Mouse (Mus musculus) liver, postnatal 0 days (tissue): ENCODE results near the gene Padi2. TPM values are rescaled to one million over a fixed set of nuclear protein-coding genes. Genes with fewer than 3 reads are reported as not detected.

ENCODE experiments used
- ATAC-seq: fragments of 200-750 bp; cut with Nextera tagmentation; 2 replicates; pipeline ENCODE4 v1.8.0; 2017; ENCODE audit warnings: mild to moderate bottlenecking, moderate library complexity
- DNase-seq: peaks from one replicate; pipeline ENCODE4 v3.0.0-alpha.2; 2016
- H3K27ac ChIP-seq: fragments of 300-500 bp; sonication (generic); 2 replicates; pipeline ENCODE4 v1.5.1; 2014; ENCODE audit warnings: antibody characterized with exemption, moderate library complexity, mild to moderate bottlenecking, low read depth
- H3K27me3 ChIP-seq: fragments of 300-500 bp; sonication (generic); 2 replicates; pipeline ENCODE4 v1.6.1; 2014; ENCODE audit warnings: low read length, control low read depth, mixed read lengths; ENCODE audit not compliant: insufficient read depth
- H3K36me3 ChIP-seq: fragments of 300-500 bp; sonication (generic); replicated peaks from 2 replicates; pipeline ENCODE4 v1.6.1; 2014; ENCODE audit warnings: mild to moderate bottlenecking, control low read depth, low read length, moderate library complexity, mixed read lengths; ENCODE audit not compliant: insufficient read depth
- H3K4me1 ChIP-seq: fragments of 300-500 bp; sonication (generic); 2 replicates; pipeline ENCODE4 v1.6.1; 2014; ENCODE audit warnings: antibody characterized with exemption, mild to moderate bottlenecking, control low read depth; ENCODE audit not compliant: insufficient read depth
- H3K4me2 ChIP-seq: fragments of 300-500 bp; sonication (generic); 2 replicates; pipeline ENCODE4 v1.6.1; 2014; ENCODE audit warnings: low read depth, mild to moderate bottlenecking, low read length, moderate library complexity, mixed read lengths
- H3K4me3 ChIP-seq: fragments of 300-500 bp; sonication (generic); 2 replicates; pipeline ENCODE4 v1.5.1; 2014; ENCODE audit warnings: low read depth, low read length
- H3K9ac ChIP-seq: fragments of 300-500 bp; sonication (generic); replicated peaks from 2 replicates; pipeline ENCODE4 v1.6.1; 2014; ENCODE audit warnings: mild to moderate bottlenecking, moderate library complexity
- H3K9me3 ChIP-seq: fragments of 300-500 bp; sonication (generic); 2 replicates; pipeline ENCODE4 v1.6.1; 2016; ENCODE audit warnings: mild to moderate bottlenecking, control low read depth, low read length, mixed read lengths
- CTCF ChIP-seq: sonication (generic); IDR thresholded peaks from 2 replicates; pipeline ENCODE4 v1.5.1; 2016; ENCODE audit warnings: antibody characterized with exemption, low read depth
- EP300 ChIP-seq: IDR thresholded peaks from 2 replicates; pipeline ENCODE4 v1.6.1; 2016; ENCODE audit warnings: antibody characterized with exemption, low read depth, mild to moderate bottlenecking
- WGBS: fragments of 180-500 bp; shearing (Covaris S2); extraction: QIAGEN DNeasy Blood & Tissue Kit; methylation state at CpG from one replicate; pipeline ENCODE4 v1.1.7; 2014; ENCODE audit not compliant: insufficient replicate concordance; 5-methylcytosine and 5-hydroxymethylcytosine counted together
- polyA plus RNA-seq: library from polyadenylated mRNA; unstranded; fragments of >200 nt; fragmentation: Nextera tagmentation; extraction: Ambion mirVana; gene quantifications from 2 replicates; pipeline ENCODE4 v1.2.1, GENCODE M21; 2015

Padi2 gene
- polyA plus RNA-seq, 1 experiment from 2014 or later: 2.1 TPM

- no peaks in the 10 kb centered on the region for H3K9me3 ChIP-seq
- DNase-seq (peak; percentile 95), ATAC-seq (peak; percentile 93)
- peak within 1 kb of the TSS; percentile 91 for H3K27ac ChIP-seq
- peaks cover under 1% of the 10 kb centered on the region; the same call in 1 of the 2 replicates for H3K36me3 ChIP-seq
- H3K9ac ChIP-seq: peak within 1 kb of the TSS; percentile 88
- WGBS: 3% methylated on average over 37 of the region's 37 CpGs
- H3K4me1 ChIP-seq: peaks cover 32% of the 10 kb centered on the region
- H3K4me3 ChIP-seq: peak within 1 kb of the TSS; percentile 89
- peaks cover 9% of the 10 kb centered on the region; the same call in 1 of the 2 replicates for H3K27me3 ChIP-seq
- TF ChIP-seq EP300 (peak; percentile 38; the same call in 1 of the 2 replicates), CTCF (0 out of 2 replicates have a peak, but pooled peaks have one; percentile 6)
- peak within 1 kb of the TSS; percentile 83 for H3K4me2 ChIP-seq
These were observed 54.8 kb downstream of the Padi2 start, which contains the start of gene Sdhb for GRCm38 (mm10) chr4:140960781-140961466. Sdhb (plus strand) TSS chr4:140961203.

- H3K27me3 ChIP-seq: peaks cover 9% of the 10 kb centered on the region; the same call in 1 of the 2 replicates
- TF ChIP-seq CTCF: no peak
- TF ChIP-seq EP300: no peak
- peaks cover 32% of the 10 kb centered on the region for H3K4me1 ChIP-seq
- no peak for DNase-seq
- peak overlapping the region; percentile 91 for H3K27ac ChIP-seq
- peak; percentile 14 for ATAC-seq
- peaks cover 7% of the 10 kb centered on the region; the same call in 1 of the 2 replicates for H3K36me3 ChIP-seq
- 2% methylated on average over 37 of the region's 38 CpGs for WGBS
- peak overlapping the region; percentile 88 for H3K9ac ChIP-seq
- peak overlapping the region; percentile 83 for H3K4me2 ChIP-seq
- H3K4me3 ChIP-seq: peak overlapping the region; percentile 89
- no peaks in the 10 kb centered on the region for H3K9me3 ChIP-seq
These were observed 55.5 kb downstream of the Padi2 start for GRCm38 (mm10) chr4:140961467-140962206.

- peaks cover 12% of the 10 kb centered on the region; the same call in 1 of the 2 replicates for H3K36me3 ChIP-seq
- H3K9me3 ChIP-seq: no peaks in the 10 kb centered on the region
- DNase-seq (no peak), ATAC-seq (no peak)
- WGBS: 42% methylated on average over 8 of the region's 8 CpGs
- peak overlapping the region; percentile 83 for H3K4me2 ChIP-seq
- H3K27me3 ChIP-seq: 0 out of 2 replicates have a peak, but pooled peaks cover 3% of the 10 kb centered on the region
- peak overlapping the region; percentile 91 for H3K27ac ChIP-seq
- H3K9ac ChIP-seq: peak overlapping the region; percentile 88
- H3K4me3 ChIP-seq: peak overlapping the region; percentile 89
- TF ChIP-seq CTCF: no peak
- no peak for TF ChIP-seq EP300
- peaks cover 32% of the 10 kb centered on the region for H3K4me1 ChIP-seq
These were observed 56.2 kb downstream of the Padi2 start for GRCm38 (mm10) chr4:140962207-140962909.

GRCm38 (mm10) chr4:140962950-140963349, 56.8 kb downstream of the Padi2 start:
- Histone ChIP-seq H3K36me3 (peaks cover 16% of the 10 kb centered on the region; the same call in 1 of the 2 replicates), H3K9ac (no peak overlapping the region; the same call in 1 of the 2 replicates), H3K4me1 (peaks cover 29% of the 10 kb centered on the region), H3K9me3 (no peaks in the 10 kb centered on the region), H3K27me3 (no peaks in the 10 kb centered on the region), H3K27ac (peak overlapping the region; percentile 91), H3K4me3 (no peak overlapping the region), H3K4me2 (peak overlapping the region; percentile 83)
- WGBS: 25% methylated on average over 5 of the region's 5 CpGs
- peak; percentile 49 for ATAC-seq
- TF ChIP-seq EP300 (peak; percentile 68), CTCF (no peak)
- DNase-seq: peak; percentile 79

- no peak for DNase-seq
- ATAC-seq: no peak
- H3K4me2 ChIP-seq: no peak overlapping the region
- H3K9ac ChIP-seq: no peak overlapping the region
- no peaks in the 10 kb centered on the region for H3K9me3 ChIP-seq
- WGBS: 67% methylated on average over 9 of the region's 9 CpGs
- peaks cover 29% of the 10 kb centered on the region for H3K4me1 ChIP-seq
- no peak for TF ChIP-seq EP300
- TF ChIP-seq CTCF: no peak
- H3K27ac ChIP-seq: peak overlapping the region; percentile 87
- no peaks in the 10 kb centered on the region for H3K27me3 ChIP-seq
- H3K36me3 ChIP-seq: peaks cover 17% of the 10 kb centered on the region; the same call in 1 of the 2 replicates
- H3K4me3 ChIP-seq: no peak overlapping the region
These were observed 57.9 kb downstream of the Padi2 start for GRCm38 (mm10) chr4:140963941-140964597.
